Mouse (Mus musculus) intestine, embryonic 16.5 days (tissue): ENCODE measurements around the gene Hist1h3f. TPM values are rescaled to one million over a fixed set of nuclear protein-coding genes. Genes with fewer than 3 reads are reported as not detected.
A peak's percentile ranks its signal among the peaks of the same experiment; 100 is the strongest.
"Not testable (repeated sequence)": the region's sequence is repeated elsewhere in the genome, so short reads cannot be mapped to it uniquely, and the experiment has no call there.

Experiments
- ATAC-seq: fragments of 200-750 bp; cut with Nextera tagmentation; 2 replicates; pipeline ENCODE4 v1.8.0; 2017; ENCODE audit warnings: moderate TSS enrichment, moderate library complexity
- H3K27ac ChIP-seq: fragments of 300-500 bp; sonication (generic); 2 replicates; pipeline ENCODE4 v1.5.1; 2014; ENCODE audit warnings: mild to moderate bottlenecking, low read length
- H3K27me3 ChIP-seq: fragments of 300-500 bp; sonication (generic); replicated peaks from 2 replicates; pipeline ENCODE4 v1.6.1; 2014; ENCODE audit warnings: low read length, control low read depth, mixed read lengths; ENCODE audit not compliant: control insufficient read depth, insufficient read depth
- H3K36me3 ChIP-seq: fragments of 300-500 bp; sonication (generic); 2 replicates; pipeline ENCODE4 v1.6.1; 2014; ENCODE audit warnings: low read length, control low read depth; ENCODE audit not compliant: control insufficient read depth, insufficient read depth
- H3K4me1 ChIP-seq: fragments of 300-500 bp; sonication (generic); 2 replicates; pipeline ENCODE4 v1.6.1; 2014; ENCODE audit warnings: low read length, control low read depth, mixed read lengths; ENCODE audit not compliant: control insufficient read depth, insufficient read depth
- H3K4me2 ChIP-seq: fragments of 300-500 bp; sonication (generic); 2 replicates; pipeline ENCODE4 v1.6.1; 2014; ENCODE audit warnings: low read depth, low read length, control low read depth
- H3K4me3 ChIP-seq: fragments of 300-500 bp; sonication (generic); 2 replicates; pipeline ENCODE4 v1.5.1; 2014; ENCODE audit warnings: mild to moderate bottlenecking, low read length
- H3K9ac ChIP-seq: fragments of 300-500 bp; sonication (generic); 2 replicates; pipeline ENCODE4 v1.6.1; 2014; ENCODE audit warnings: low read depth, low read length
- H3K9me3 ChIP-seq: fragments of 300-500 bp; sonication (generic); 2 replicates; pipeline ENCODE4 v1.6.1; 2016; ENCODE audit warnings: low read length, control low read depth; ENCODE audit not compliant: control insufficient read depth
- WGBS: fragments of 180-500 bp; shearing (Covaris S2); extraction: QIAGEN DNeasy Blood & Tissue Kit; methylation state at CpG from one replicate; pipeline ENCODE4 v1.1.7; 2014; 5-methylcytosine and 5-hydroxymethylcytosine counted together
- polyA plus RNA-seq: library from polyadenylated mRNA; unstranded; fragments of >200 nt; fragmentation: Nextera tagmentation; extraction: Ambion mirVana; gene quantifications from 2 replicates; pipeline ENCODE4 v1.2.1, GENCODE M21; 2015

Gene Hist1h3f
- polyA plus RNA-seq, 1 experiment from 2014 or later = 0.60 TPM

DNA sequence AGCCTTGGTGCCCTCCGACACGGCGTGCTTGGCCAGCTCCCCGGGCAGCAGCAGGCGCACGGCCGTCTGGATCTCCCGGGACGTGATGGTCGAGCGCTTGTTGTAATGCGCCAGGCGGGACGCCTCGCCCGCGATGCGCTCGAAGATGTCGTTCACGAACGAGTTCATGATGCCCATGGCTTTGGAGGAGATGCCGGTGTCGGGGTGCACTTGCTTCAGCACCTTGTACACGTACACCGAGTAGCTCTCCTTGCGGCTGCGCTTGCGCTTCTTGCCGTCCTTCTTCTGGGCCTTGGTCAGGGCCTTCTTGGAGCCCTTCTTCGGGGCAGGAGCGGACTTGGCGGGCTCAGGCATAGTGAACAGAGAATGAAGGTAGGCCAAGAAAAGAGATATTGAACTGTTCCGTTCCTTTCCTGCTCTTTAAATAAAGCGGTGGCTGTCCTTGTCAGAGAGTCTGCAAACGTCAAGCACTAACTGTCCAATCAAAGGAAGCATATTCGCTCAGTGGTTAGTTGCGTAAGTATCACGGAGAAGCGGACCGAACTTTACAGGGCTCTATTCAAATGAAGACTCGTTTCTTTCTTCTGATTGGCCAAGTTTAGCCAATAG is 749 bp upstream of the Hist1h3f start, which contains the start of gene Hist1h2bh:
Gene Hist1h2bh (minus strand): TSS at position 394 of the 609 bp plus-strand sequence.
- Histone ChIP-seq H3K4me2 (peak within 1 kb of the TSS; percentile 68), H3K9ac (peak within 1 kb of the TSS; percentile 66), H3K4me3 (peak within 1 kb of the TSS; percentile 52), H3K27ac (peak within 1 kb of the TSS; percentile 90)
- H3K9me3 ChIP-seq, H3K36me3 ChIP-seq, H3K4me1 ChIP-seq, H3K27me3 ChIP-seq: not testable (repeated sequence)
- peak; percentile 94 for ATAC-seq
- WGBS = under 1% methylated on average over 30 of the region's 42 CpGs

DNA sequence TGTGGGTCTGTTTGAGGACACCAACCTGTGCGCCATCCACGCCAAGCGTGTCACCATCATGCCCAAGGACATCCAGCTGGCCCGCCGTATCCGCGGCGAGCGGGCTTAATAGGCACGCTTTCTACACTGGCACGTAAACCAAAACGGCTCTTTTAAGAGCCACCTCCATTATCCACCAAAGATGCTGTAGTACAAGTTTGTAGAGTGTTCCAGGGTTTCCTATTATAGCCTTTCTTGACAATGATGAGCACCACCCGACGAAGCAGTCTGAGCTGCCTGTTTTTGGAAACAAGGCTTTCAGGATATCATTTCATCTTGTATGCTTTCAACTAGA is 902 bp downstream of the Hist1h3f start:
- H3K27ac ChIP-seq = peak overlapping the region; percentile 87; the same call in 1 of the 2 replicates
- H3K27me3 ChIP-seq, H3K4me1 ChIP-seq, H3K9me3 ChIP-seq, H3K36me3 ChIP-seq: not testable (repeated sequence)
- H3K9ac ChIP-seq = peak overlapping the region; percentile 65
- peak overlapping the region; percentile 37; the same call in 1 of the 2 replicates for H3K4me2 ChIP-seq
- WGBS = 0% methylated on average over 11 of the region's 14 CpGs
- H3K4me3 ChIP-seq = peak overlapping the region; percentile 53
- ATAC-seq = 0 out of 2 replicates have a peak, but pooled peaks have one; percentile 7

DNA sequence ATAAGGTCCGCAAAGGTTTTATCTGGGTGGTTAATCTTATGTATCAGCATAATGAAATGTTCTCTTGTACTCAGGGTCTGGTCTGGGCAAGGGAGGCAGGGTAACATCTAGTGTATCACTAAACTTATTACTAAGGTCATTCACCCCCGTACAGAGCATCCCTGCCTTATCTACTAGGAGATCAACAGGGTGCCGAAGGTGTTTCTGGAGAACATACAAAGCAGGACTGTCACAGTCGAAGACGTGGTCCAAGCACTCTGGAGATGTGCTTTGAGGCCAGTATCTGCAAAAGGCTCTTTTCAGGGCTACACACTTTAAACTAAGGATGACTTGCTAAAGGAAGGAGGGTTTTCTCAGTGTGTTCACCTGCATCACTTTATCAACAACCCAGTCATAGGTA is 2.8 kb downstream of the Hist1h3f start:
- 0 out of 2 replicates have a peak, but pooled peaks cover 5% of the 10 kb centered on the region for H3K4me1 ChIP-seq
- no peak overlapping the region for H3K27ac ChIP-seq
- H3K9me3 ChIP-seq = no peaks in the 10 kb centered on the region
- no peak overlapping the region for H3K4me2 ChIP-seq
- no peak overlapping the region for H3K4me3 ChIP-seq
- H3K27me3 ChIP-seq = no peaks in the 10 kb centered on the region
- H3K36me3 ChIP-seq = no peaks in the 10 kb centered on the region
- WGBS = 74% methylated on average over 5 of the region's 5 CpGs
- no peak for ATAC-seq
- no peak overlapping the region for H3K9ac ChIP-seq

DNA sequence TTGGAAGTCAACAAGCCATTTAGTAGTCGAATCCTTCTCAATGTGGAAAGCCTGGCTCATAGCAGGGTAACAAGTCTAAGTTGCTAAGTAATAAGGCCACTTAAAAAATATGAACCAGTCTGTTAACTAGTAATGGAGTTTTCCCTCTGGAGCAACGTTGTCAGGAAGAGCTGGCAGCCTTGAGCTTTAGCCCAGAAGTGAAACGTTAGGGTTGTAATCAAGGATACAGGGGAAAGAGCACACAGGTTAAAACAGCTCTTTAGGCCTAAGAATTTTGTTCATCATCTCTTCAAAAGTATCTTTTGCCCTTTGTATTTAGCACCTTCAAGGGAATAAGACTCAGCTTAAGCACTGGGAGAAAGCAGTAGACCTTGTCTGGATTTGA is 6.9 kb downstream of the Hist1h3f start:
- H3K4me1 ChIP-seq = peaks cover 8% of the 10 kb centered on the region; the same call in 1 of the 2 replicates
- H3K4me2 ChIP-seq = peak overlapping the region; percentile 65
- H3K36me3 ChIP-seq = no peaks in the 10 kb centered on the region
- no peak for ATAC-seq
- no peaks in the 10 kb centered on the region for H3K27me3 ChIP-seq
- no peaks in the 10 kb centered on the region for H3K9me3 ChIP-seq
- H3K9ac ChIP-seq = peak overlapping the region; percentile 67
- WGBS = 3% methylated on average over 3 of the region's 3 CpGs
- peak overlapping the region; percentile 51 for H3K4me3 ChIP-seq
- H3K27ac ChIP-seq = peak overlapping the region; percentile 92

DNA sequence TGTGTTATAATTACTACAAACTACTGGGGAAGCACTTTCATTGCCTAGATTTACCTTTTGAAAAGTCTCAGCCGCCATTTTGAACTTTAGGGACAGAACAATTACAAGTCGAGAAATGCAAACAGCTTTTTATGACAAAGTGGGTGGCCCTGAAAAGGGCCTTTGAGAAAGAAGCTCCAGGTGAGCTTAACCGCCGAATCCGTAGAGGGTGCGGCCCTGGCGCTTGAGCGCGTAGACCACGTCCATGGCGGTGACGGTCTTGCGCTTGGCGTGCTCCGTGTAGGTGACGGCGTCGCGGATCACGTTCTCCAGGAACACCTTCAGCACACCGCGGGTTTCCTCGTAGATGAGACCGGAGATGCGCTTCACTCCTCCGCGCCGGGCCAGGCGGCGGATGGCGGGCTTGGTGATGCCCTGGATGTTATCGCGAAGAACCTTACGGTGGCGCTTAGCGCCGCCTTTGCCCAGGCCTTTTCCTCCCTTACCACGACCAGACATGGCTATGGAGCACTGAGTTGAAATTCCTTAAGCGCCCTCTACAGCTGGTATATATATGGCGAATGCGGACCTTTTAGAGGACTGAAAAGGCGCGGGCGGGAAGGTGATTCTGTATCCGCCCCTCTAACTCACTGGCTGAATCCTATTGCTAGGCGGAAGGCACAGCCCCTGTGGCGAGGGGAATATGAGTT is 7.4 kb downstream of the Hist1h3f start, which contains the start of gene Hist1h4f:
Gene Hist1h4f (minus strand): TSS at position 503 of the 689 bp plus-strand sequence.
- H3K27me3 ChIP-seq, H3K9me3 ChIP-seq, H3K36me3 ChIP-seq, H3K4me1 ChIP-seq: not testable (repeated sequence)
- Histone ChIP-seq H3K9ac (peak within 1 kb of the TSS; percentile 67), H3K4me3 (peak within 1 kb of the TSS; percentile 51), H3K4me2 (peak within 1 kb of the TSS; percentile 65), H3K27ac (peak within 1 kb of the TSS; percentile 92)
- peak; percentile 82 for ATAC-seq
- WGBS = under 1% methylated on average over 47 of the region's 47 CpGs

DNA sequence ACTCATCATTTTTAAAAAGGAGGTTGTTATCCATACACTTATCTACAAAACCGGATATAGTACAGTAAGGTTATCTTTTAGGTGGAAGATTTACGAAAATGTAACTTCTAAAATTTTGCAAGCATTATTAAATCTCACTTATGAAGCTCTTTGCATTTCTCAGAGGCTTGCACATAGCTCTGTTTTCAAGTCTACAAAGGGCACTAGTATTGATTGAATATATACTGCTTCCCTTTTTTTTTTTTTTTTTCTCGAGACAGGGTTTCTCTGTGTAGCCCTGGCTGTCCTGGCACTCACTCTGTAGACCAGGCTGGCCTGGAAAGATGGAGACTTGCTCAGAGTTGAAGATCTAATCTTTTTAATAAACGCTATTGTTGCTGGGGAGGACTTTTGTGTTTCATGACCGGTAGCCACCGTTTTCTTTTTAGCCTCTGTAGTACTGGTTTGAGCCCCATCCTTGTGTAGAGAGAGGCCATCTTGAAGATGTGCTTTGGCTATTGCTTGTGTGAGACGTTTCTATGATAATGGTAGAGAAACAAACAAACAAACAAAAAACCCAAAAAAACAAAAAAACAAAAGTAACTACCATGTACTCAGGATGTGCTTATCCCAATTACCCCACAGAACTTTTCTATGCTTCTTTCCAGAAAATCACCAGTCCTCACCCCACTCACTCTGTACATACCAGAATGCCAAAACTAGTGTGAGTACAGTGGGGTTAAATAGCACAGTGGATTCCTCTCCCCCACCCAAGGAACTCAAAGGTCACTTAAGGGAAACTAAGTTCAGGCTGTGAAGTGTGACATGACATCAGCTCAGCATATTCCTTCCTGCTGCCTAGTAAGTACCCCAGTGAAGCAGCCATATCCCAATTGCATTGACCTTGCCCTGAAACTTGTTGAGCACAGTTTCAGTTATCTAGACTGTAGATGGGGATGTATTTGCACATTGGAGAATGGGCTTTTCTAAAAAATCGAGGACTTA is 8.4 kb downstream of the Hist1h3f start:
- 53% methylated on average over 8 of the region's 8 CpGs for WGBS
- Histone ChIP-seq H3K4me2 (peak overlapping the region; percentile 65; the same call in 1 of the 2 replicates), H3K27ac (peak overlapping the region; percentile 92), H3K36me3 (no peaks in the 10 kb centered on the region), H3K4me1 (peaks cover 12% of the 10 kb centered on the region), H3K9ac (no peak overlapping the region), H3K4me3 (peak overlapping the region; percentile 51), H3K27me3 (no peaks in the 10 kb centered on the region), H3K9me3 (no peaks in the 10 kb centered on the region)
- ATAC-seq = no peak

DNA sequence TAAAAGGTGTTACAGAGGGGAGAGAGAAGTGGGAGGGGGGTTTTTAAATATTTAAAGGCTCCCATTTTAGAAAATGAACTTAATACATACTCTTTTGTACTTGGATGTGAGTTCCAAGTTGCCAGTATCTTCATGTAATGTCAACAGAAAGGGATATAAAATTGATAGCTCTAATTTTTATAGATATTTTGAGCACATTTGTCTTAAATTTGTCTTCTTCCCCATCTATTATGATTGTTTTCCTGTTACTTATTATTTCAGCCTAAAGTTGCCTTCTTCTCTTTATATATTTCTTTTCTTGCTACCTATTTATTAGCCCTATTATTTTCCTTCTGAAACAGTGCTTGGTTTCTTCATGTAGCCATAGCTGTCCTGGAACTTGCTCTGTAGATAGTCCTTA is 9.1 kb downstream of the Hist1h3f start, which contains the start of gene Hist1h1d:
Gene Hist1h1d (plus strand): TSS at position 301 of the 400 bp plus-strand sequence.
- Histone ChIP-seq H3K9me3 (no peaks in the 10 kb centered on the region), H3K36me3 (no peaks in the 10 kb centered on the region), H3K9ac (no peak within 1 kb of the TSS), H3K4me2 (0 out of 2 replicates have a peak within 1 kb of the TSS, but pooled peaks have one; percentile 12), H3K27me3 (no peaks in the 10 kb centered on the region), H3K27ac (peak within 1 kb of the TSS; percentile 97), H3K4me1 (peaks cover 12% of the 10 kb centered on the region), H3K4me3 (no peak within 1 kb of the TSS)
- no peak for ATAC-seq

DNA sequence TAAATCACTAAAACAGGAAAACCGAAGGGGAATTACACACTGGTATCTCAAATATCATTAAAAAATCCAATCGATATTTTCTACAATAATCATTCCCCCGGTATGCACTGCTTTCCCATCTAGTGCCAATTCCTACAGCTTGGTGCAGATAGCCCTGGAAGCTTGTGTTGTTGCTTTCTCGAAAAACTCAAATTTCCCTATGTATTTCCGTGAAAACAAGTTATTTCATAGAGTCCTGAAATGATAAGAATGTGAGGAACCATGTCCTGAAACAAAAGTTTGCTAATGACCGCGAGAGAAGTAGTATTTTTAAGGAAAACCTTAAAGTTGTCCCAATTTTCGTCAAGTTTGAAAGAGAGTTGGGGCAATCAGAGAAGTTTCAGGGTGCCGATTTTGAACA is 10.5 kb downstream of the Hist1h3f start:
- H3K4me3 ChIP-seq = peak overlapping the region; percentile 51
- H3K9ac ChIP-seq = peak overlapping the region; percentile 78
- peak overlapping the region; percentile 83 for H3K4me2 ChIP-seq
- peaks cover 12% of the 10 kb centered on the region for H3K4me1 ChIP-seq
- WGBS = 18% methylated on average over 9 of the region's 9 CpGs
- peak overlapping the region; percentile 97 for H3K27ac ChIP-seq
- H3K27me3 ChIP-seq = no peaks in the 10 kb centered on the region
- no peaks in the 10 kb centered on the region for H3K9me3 ChIP-seq
- no peaks in the 10 kb centered on the region for H3K36me3 ChIP-seq
- ATAC-seq = no peak
